Mouse (Mus musculus) B cell, adult 67 days (primary cell): ENCODE results near the gene Tuba8. TPM values are rescaled to one million over a fixed set of nuclear protein-coding genes. Genes with fewer than 3 reads are reported as not detected.

Source experiments
- total RNA-seq, 2 experiments: library from RNA; stranded (reverse); gene quantifications; 4 replicates each; pipeline ENCODE4 v1.2.4; 2023

Gene Tuba8
- total RNA-seq = not detected

GRCm38 (mm10) chr6:121210149-121210925, at the start of gene Tuba8:
Gene Tuba8 (plus strand): TSS chr6:121210696.

GRCm38 (mm10) chr6:121183414-121184173, 26.9 kb upstream of the Tuba8 start, which contains the start of gene Pex26:
Gene Pex26 (plus strand): TSS chr6:121183667.

GRCm38 (mm10) chr6:121245127-121246036, 34.9 kb downstream of the Tuba8 start, which contains the start of gene Usp18:
Gene Usp18 (plus strand): TSS chr6:121245906.

Other genes with a start within 250 kb of the Tuba8 start
- 10 to 100 TPM; 28.7 to 28.9 TPM for gene Mical3, start 79.7 kb upstream of the Tuba8 start, total RNA-seq
- 10 to 100 TPM in 1 of 2 experiments, 1 to 10 TPM in 1; 7.7 to 11.0 TPM for gene Pex26, start 27.0 kb upstream of the Tuba8 start, total RNA-seq
- gene Usp18, start 35.2 kb downstream of the Tuba8 start, total RNA-seq = 10 to 100 TPM in 1 of 2 experiments, 1 to 10 TPM in 1; 5.7 to 16.6 TPM
- gene Slc6a13, start 89.5 kb downstream of the Tuba8 start, total RNA-seq = under 1 TPM in 1 of 2 experiments, not detected in 1; 0.32 TPM
- not detected for gene Slc6a12, start 132.4 kb downstream of the Tuba8 start, total RNA-seq